8 mouse cellular contexts compared by ENCODE assay signal in genomic region chr10:41450137-41450670, GRCm38 (mm10). TPM values are rescaled to one million over a fixed set of nuclear protein-coding genes. Genes with fewer than 3 reads are reported as not detected.
DNase-seq lines count a peak whose midpoint lies in the region; ATAC-seq and TF ChIP-seq lines count a peak whose summit lies in the region.

TSS of gene Zbtb24 (plus strand) at chr10:41450383.

- H3K4me3 ChIP-seq in bone marrow, adult 2 months (replicated peaks; ENCODE audit: control insufficient read depth, low read depth, low read length) = peak within 1 kb of the TSS; percentile 93
- H3K4me3 ChIP-seq in embryonic facial prominence, embryonic 15.5 days (replicated peaks) = peak within 1 kb of the TSS; percentile 94
- peak within 1 kb of the TSS; percentile 78 for H3K4me3 ChIP-seq in limb, embryonic 14.5 days (replicated peaks; ENCODE audit: low read length)
- peak within 1 kb of the TSS; percentile 78 for H3K4me3 ChIP-seq in midbrain, postnatal 0 days (ENCODE audit: low read depth, low read length)

- H3K27ac ChIP-seq in bone marrow, adult 2 months (ENCODE audit: control insufficient read depth, insufficient read depth, low read depth, low read length, poor library complexity) = peak within 1 kb of the TSS; percentile 78
- H3K27ac ChIP-seq in embryonic facial prominence, embryonic 15.5 days (replicated peaks) = peak within 1 kb of the TSS; percentile 84
- peak within 1 kb of the TSS; percentile 59 for H3K27ac ChIP-seq in limb, embryonic 14.5 days (replicated peaks; ENCODE audit: low read depth, low read length)
- peak within 1 kb of the TSS; percentile 67 for H3K27ac ChIP-seq in midbrain, postnatal 0 days (ENCODE audit: low read depth, low read length)

- no peak for TF ChIP-seq CTCF in bone marrow, adult 2 months (IDR thresholded peaks at IDR 0.05; ENCODE audit: control insufficient read depth, insufficient read depth, low read length)
- TF ChIP-seq CTCF in midbrain, postnatal 0 days (IDR thresholded peaks at IDR 0.05) = no peak

- DNase-seq in 416B (ENCODE audit: low read depth) = peak; percentile 97
- peak; percentile 95 for DNase-seq in heart, adult 8-10 months (ENCODE audit: low spot score)
- peak; percentile 97 for DNase-seq in kidney, adult 9 months
- peak; percentile 97 for DNase-seq in limb, embryonic 14.5 days (ENCODE audit: low spot score)
- peak; percentile 97 for DNase-seq in midbrain, postnatal 0 days (ENCODE audit: low spot score)
- peak; percentile 92 to 96 for DNase-seq in spleen, postnatal 14 days (ENCODE audit: low spot score in 2 of 2)

- peak; percentile 97 for ATAC-seq in embryonic facial prominence, embryonic 15.5 days (ENCODE audit: insufficient number of reproducible peaks, low FRiP score, low TSS enrichment, low read depth)
- ATAC-seq in limb, embryonic 14.5 days (ENCODE audit: low FRiP score, low read depth) = peak; percentile 95
- ATAC-seq in midbrain, postnatal 0 days (ENCODE audit: low FRiP score) = peak; percentile 95

- under 1% methylated on average over 49 of the region's 49 CpGs for WGBS in bone marrow, adult 2 months
- WGBS in embryonic facial prominence, embryonic 15.5 days = under 1% methylated on average over 49 of the region's 49 CpGs
- under 1% methylated on average over 49 of the region's 49 CpGs for WGBS in limb, embryonic 14.5 days
- WGBS in midbrain, postnatal 0 days = under 1% methylated on average over 49 of the region's 49 CpGs

- TF ChIP-seq POLR2A in bone marrow, adult 2 months (IDR thresholded peaks at IDR 0.05; ENCODE audit: borderline replicate concordance, control insufficient read depth, low read depth, low read length) = peak; percentile 83; the same call in 1 of the 2 replicates
- peak; percentile 96; the same call in 1 of the 2 replicates for TF ChIP-seq POLR2A in limb, embryonic 14.5 days (IDR thresholded peaks at IDR 0.05; ENCODE audit: borderline replicate concordance, extremely low read depth, insufficient read depth, insufficient read length)

- H3K4me1 ChIP-seq in bone marrow, adult 2 months (ENCODE audit: control insufficient read depth, insufficient read depth, low read length) = peaks cover 2% of the 10 kb centered on the region; the same call in 1 of the 2 replicates
- H3K4me1 ChIP-seq in embryonic facial prominence, embryonic 15.5 days = peaks cover 11% of the 10 kb centered on the region
- H3K4me1 ChIP-seq in limb, embryonic 14.5 days (ENCODE audit: control insufficient read depth, insufficient read depth, low read length) = 0 out of 2 replicates have a peak, but pooled peaks cover 5% of the 10 kb centered on the region
- H3K4me1 ChIP-seq in midbrain, postnatal 0 days (ENCODE audit: insufficient read depth, low read length) = peaks cover 6% of the 10 kb centered on the region; the same call in 1 of the 2 replicates

- H3K4me2 ChIP-seq in embryonic facial prominence, embryonic 15.5 days (replicated peaks) = peak within 1 kb of the TSS; percentile 77
- peak within 1 kb of the TSS; percentile 72 for H3K4me2 ChIP-seq in limb, embryonic 14.5 days (replicated peaks; ENCODE audit: low read depth, low read length, severe bottlenecking)
- H3K4me2 ChIP-seq in midbrain, postnatal 0 days (ENCODE audit: low read depth, low read length, poor library complexity, severe bottlenecking) = peak within 1 kb of the TSS; percentile 50

- peaks cover 15% of the 10 kb centered on the region for H3K36me3 ChIP-seq in embryonic facial prominence, embryonic 15.5 days
- peaks cover 29% of the 10 kb centered on the region for H3K36me3 ChIP-seq in limb, embryonic 14.5 days (ENCODE audit: control insufficient read depth, insufficient read depth, low read length)
- peaks cover 9% of the 10 kb centered on the region for H3K36me3 ChIP-seq in midbrain, postnatal 0 days (ENCODE audit: insufficient read depth, low read length)

- no peaks in the 10 kb centered on the region for H3K9me3 ChIP-seq in embryonic facial prominence, embryonic 15.5 days (replicated peaks)
- H3K9me3 ChIP-seq in limb, embryonic 14.5 days (ENCODE audit: control insufficient read depth, low read length) = no peaks in the 10 kb centered on the region
- no peaks in the 10 kb centered on the region for H3K9me3 ChIP-seq in midbrain, postnatal 0 days (ENCODE audit: low read length)

- H3K27me3 ChIP-seq in embryonic facial prominence, embryonic 15.5 days = no peaks in the 10 kb centered on the region
- H3K27me3 ChIP-seq in limb, embryonic 14.5 days (ENCODE audit: control insufficient read depth, insufficient read depth, low read length) = no peaks in the 10 kb centered on the region
- no peaks in the 10 kb centered on the region for H3K27me3 ChIP-seq in midbrain, postnatal 0 days (ENCODE audit: insufficient read depth, low read length)

- H3K9ac ChIP-seq in embryonic facial prominence, embryonic 15.5 days = peak within 1 kb of the TSS; percentile 86
- H3K9ac ChIP-seq in limb, embryonic 14.5 days (ENCODE audit: low read depth, low read length, severe bottlenecking) = peak within 1 kb of the TSS; percentile 62
- H3K9ac ChIP-seq in midbrain, postnatal 0 days (replicated peaks; ENCODE audit: low read length, poor library complexity, severe bottlenecking) = peak within 1 kb of the TSS; percentile 82

RNA-seq across cellular contexts. Expression of gene Zbtb24, which starts in this region (rescaled TPM):
- polyA plus RNA-seq in bone marrow, adult 2 months (2011; ENCODE audit: insufficient read depth, insufficient read length, low replicate concordance, missing spikeins) = 7.7 and 11.9 TPM in 2 replicates
- polyA plus RNA-seq in embryonic facial prominence, embryonic 15.5 days (2015; fragmentation: Nextera tagmentation; extraction: Ambion mirVana) = 18.9 and 19.4 TPM in 2 replicates
- total RNA-seq in heart, adult 8-10 months (2022) = 1 to 10 TPM; 6.5 to 9.3 (median 7.6) TPM
- polyA plus RNA-seq in limb, embryonic 14.5 days (2012; rRNA removed) = 21.3 and 22.2 TPM in 2 replicates
- 19.0 and 22.3 TPM in 2 replicates for polyA plus RNA-seq in limb, embryonic 14.5 days (2014; fragmentation: Nextera tagmentation; extraction: Ambion mirVana)
- total RNA-seq in midbrain, postnatal 0 days (2014; rRNA removed) = 17.2 and 22.3 TPM in 2 replicates
- polyA plus RNA-seq in midbrain, postnatal 0 days (2015; fragmentation: Nextera tagmentation; extraction: Ambion mirVana) = 15.5 and 15.8 TPM in 2 replicates

Comparison
In these comparisons a context has a peak if more than half of its experiments do, and no peak if none do; other contexts are left out.
1. Peak in every context shown above with its lines: DNase-seq, ATAC-seq, H3K4me3 ChIP-seq and H3K27ac ChIP-seq.